Mouse (Mus musculus): ENCODE results near the gene Crispld2.

GRCm38 (mm10) chr8:120026199-120026598 lies 34.0 kb downstream of the Crispld2 start:
- no peak for TF ChIP-seq GATA1 (IDR thresholded peaks at IDR 0.05; ENCODE audit: low read length)
- no peak for TF ChIP-seq TAL1 (IDR thresholded peaks at IDR 0.05; ENCODE audit: low read length)
